Mouse (Mus musculus): Measurements from ENCODE around the gene Proca1. TPM values are rescaled to one million over a fixed set of nuclear protein-coding genes. Genes with fewer than 3 reads are reported as not detected.

Proca1 gene
- polyA plus RNA-seq, 1 experiment from 2014 or later = 0.18 TPM

GRCm38 (mm10) chr11:78159096-78159495 lies 34.1 kb upstream of the Proca1 start:
- ChIA-PET POLR2A (interaction anchor here (0.9 to 1.9 kb wide), 3 partner anchors 13 to 25 kb away, joined by 3 to 6 read pairs (median 5); no protein-coding TSS in a partner anchor), CTCF (interaction anchor here (1.0 to 1.8 kb wide), 6 partner anchors 12 to 36 kb away, joined by 3 to 8 read pairs (median 4); no protein-coding TSS in a partner anchor)
- no peaks in the 10 kb centered on the region for H3K27me3 ChIP-seq
- ATAC-seq = peak; percentile 32
- no peak for TF ChIP-seq CTCF (IDR thresholded peaks at IDR 0.05)
- no peak for DNase-seq (ENCODE audit: low read depth, low spot score)
- in situ Hi-C loops (cut with MboI; ENCODE audit: low pct_unique_long_range_greater_than_20kb) = loop anchor here (5.0 kb wide), 1 partner anchor 102 kb away; no protein-coding TSS in a partner anchor

DNA sequence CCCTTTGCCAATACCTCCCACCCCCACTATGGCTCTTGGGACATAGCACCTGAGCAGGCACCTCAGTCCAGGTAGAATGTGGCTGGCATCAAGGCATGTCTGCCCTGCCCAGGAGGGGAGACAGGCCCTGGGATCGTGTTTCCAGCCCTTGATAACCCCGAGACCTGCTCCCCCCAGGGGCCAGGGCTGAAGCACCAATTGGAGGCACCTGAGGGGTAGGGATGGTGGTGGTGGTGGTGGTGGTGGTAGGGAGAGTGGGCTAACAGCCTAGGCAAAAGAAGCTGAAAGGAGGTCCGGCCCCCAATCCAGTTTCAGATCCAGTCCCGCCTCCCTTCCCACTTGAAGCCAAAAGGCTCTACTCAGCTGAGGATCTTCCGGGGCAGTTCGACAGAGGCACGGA lies 33.6 kb upstream of the Proca1 start:
- in situ Hi-C loops (cut with MboI; ENCODE audit: low pct_unique_long_range_greater_than_20kb) = loop anchor here (5.0 kb wide), 1 partner anchor 102 kb away; no protein-coding TSS in a partner anchor
- no peak for ATAC-seq
- DNase-seq (ENCODE audit: low read depth, low spot score) = no peak
- POLR2A ChIA-PET = interaction anchor here (0.9 to 1.9 kb wide), 3 partner anchors 13 to 25 kb away, joined by 3 to 6 read pairs (median 3); partner anchors contain the start of genes Nek8 and Tlcd1
- no peak for TF ChIP-seq CTCF (IDR thresholded peaks at IDR 0.05)
- CTCF ChIA-PET = interaction anchor here (1.0 to 1.6 kb wide), 4 partner anchors 12 to 37 kb away, joined by 3 to 5 read pairs (median 3); no protein-coding TSS in a partner anchor
- H3K27me3 ChIP-seq = no peaks in the 10 kb centered on the region

DNA sequence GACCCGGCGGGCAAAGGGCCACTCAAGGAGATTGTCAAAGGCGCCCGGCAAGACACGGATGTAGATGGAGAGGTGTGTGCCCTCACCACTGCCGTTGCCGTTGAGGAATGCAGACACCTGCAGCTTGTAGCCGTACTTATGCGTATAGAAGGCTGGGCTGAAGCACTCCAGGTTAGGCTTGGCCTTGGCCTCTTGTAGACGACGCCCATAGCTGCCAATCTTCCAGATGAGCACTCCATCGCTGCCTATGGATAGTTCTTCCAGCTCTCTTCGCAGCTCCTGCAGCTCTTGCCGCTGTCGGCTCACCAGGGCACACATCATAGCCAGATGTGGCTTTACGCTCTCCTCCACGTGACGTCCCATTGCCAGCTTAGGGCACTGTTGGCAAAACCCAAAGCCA lies 33.0 kb upstream of the Proca1 start:
- DNase-seq (ENCODE audit: low read depth, low spot score) (no peak), ATAC-seq (no peak)
- no peaks in the 10 kb centered on the region for H3K27me3 ChIP-seq
- no peak for TF ChIP-seq CTCF (IDR thresholded peaks at IDR 0.05)
- in situ Hi-C loops (cut with MboI; ENCODE audit: low pct_unique_long_range_greater_than_20kb) = no loop called here
- POLR2A ChIA-PET = interaction anchor here (1.1 to 1.9 kb wide), 2 partner anchors 12 to 17 kb away, joined by 3 to 6 read pairs; partner anchors contain the start of genes Nek8 and Tlcd1
- CTCF ChIA-PET = interaction anchor here (1.2 kb wide), 1 partner anchor 18 kb away, joined by 3 read pairs; no protein-coding TSS in a partner anchor

- CTCF ChIA-PET = interaction anchor here (1.2 kb wide), 1 partner anchor 17 kb away, joined by 3 read pairs; no protein-coding TSS in a partner anchor
These were observed 32.5 kb upstream of the Proca1 start for GRCm38 (mm10) chr11:78160675-78161074.

DNA sequence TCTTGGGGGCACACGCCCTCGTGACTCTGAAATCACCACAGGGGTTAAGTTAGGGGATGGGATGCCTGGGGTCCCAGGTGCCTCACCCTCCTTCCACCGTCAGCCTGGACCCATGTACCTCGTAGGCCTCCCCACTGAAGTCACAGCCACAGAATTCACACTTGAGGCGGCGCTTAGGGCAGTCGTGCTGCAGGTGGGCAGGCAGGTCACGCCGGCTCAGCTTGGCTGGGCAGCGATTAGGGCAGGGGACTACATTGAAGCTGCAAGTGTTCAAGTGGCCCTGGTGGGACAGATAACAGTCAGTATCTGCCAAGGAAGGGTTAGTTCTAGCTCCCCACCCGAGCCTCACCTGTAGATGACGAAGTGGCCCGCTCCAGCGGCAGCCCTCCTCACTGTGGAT lies 32.0 kb upstream of the Proca1 start:
- ChIA-PET CTCF (interaction anchor here (1.1 kb wide), 1 partner anchor 17 kb away, joined by 3 read pairs; no protein-coding TSS in a partner anchor), POLR2A (interaction anchor here (0.7 kb wide), 1 partner anchor 103 kb away, joined by 3 read pairs; no protein-coding TSS in a partner anchor)
- H3K27me3 ChIP-seq = no peaks in the 10 kb centered on the region
- ATAC-seq (no peak), DNase-seq (ENCODE audit: low read depth, low spot score) (no peak)
- TF ChIP-seq CTCF (IDR thresholded peaks at IDR 0.05) = no peak
- in situ Hi-C loops (cut with MboI; ENCODE audit: low pct_unique_long_range_greater_than_20kb) = no loop called here

More at GRCm38 (mm10) chr11:78160675-78161074, 32.5 kb upstream of the Proca1 start:
- in situ Hi-C loops (cut with MboI; ENCODE audit: low pct_unique_long_range_greater_than_20kb) = no loop called here
- no peak for ATAC-seq
- no peaks in the 10 kb centered on the region for H3K27me3 ChIP-seq
- no peak for DNase-seq (ENCODE audit: low read depth, low spot score)
- POLR2A ChIA-PET = interaction anchor here (1.1 kb wide), 1 partner anchor 16 kb away, joined by 3 read pairs; the partner anchor contains the start of genes Nek8 and Tlcd1
- no peak for TF ChIP-seq CTCF (IDR thresholded peaks at IDR 0.05)

GRCm38 (mm10) chr11:78161968-78162367 lies 31.2 kb upstream of the Proca1 start:
- H3K27me3 ChIP-seq = no peaks in the 10 kb centered on the region
- in situ Hi-C loops (cut with MboI; ENCODE audit: low pct_unique_long_range_greater_than_20kb) = no loop called here
- no peak for DNase-seq (ENCODE audit: low read depth, low spot score)
- no peak for TF ChIP-seq CTCF (IDR thresholded peaks at IDR 0.05)
- ChIA-PET CTCF (interaction anchor here (1.1 kb wide), 1 partner anchor 16 kb away, joined by 3 read pairs; no protein-coding TSS in a partner anchor), POLR2A (interaction anchor here (0.7 to 4.8 kb wide), 2 partner anchors 14 to 104 kb away, joined by 3 to 50 read pairs; partner anchors contain the start of genes Nek8 and Tlcd1)
- no peak for ATAC-seq

DNA sequence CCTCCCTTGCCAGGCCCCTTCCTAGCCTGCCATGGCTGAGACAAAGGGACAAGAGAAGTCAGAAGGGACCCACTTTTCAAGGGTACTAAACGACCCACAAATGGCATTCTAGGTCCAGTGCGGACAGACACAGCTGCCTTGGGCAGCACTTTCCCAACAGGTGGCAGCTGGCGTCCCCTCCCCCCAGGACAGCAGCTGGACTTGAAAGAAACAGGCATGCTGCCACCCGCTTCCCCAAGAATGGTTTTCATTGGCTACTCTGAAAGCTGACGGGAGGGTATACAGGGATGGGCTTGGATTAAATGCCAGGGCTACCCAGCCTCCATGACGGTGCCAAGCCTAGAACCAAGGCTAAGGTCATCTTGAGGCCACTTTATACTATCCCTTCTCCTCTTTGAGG lies 30.7 kb upstream of the Proca1 start:
- ChIA-PET POLR2A (interaction anchor here (4.8 kb wide), 1 partner anchor 13 kb away, joined by 50 read pairs; the partner anchor contains the start of genes Nek8 and Tlcd1), CTCF (no interaction called here)
- no peak for TF ChIP-seq CTCF (IDR thresholded peaks at IDR 0.05)
- in situ Hi-C loops (cut with MboI; ENCODE audit: low pct_unique_long_range_greater_than_20kb) = no loop called here
- no peak for ATAC-seq
- no peaks in the 10 kb centered on the region for H3K27me3 ChIP-seq
- DNase-seq (ENCODE audit: low read depth, low spot score) = no peak

DNA sequence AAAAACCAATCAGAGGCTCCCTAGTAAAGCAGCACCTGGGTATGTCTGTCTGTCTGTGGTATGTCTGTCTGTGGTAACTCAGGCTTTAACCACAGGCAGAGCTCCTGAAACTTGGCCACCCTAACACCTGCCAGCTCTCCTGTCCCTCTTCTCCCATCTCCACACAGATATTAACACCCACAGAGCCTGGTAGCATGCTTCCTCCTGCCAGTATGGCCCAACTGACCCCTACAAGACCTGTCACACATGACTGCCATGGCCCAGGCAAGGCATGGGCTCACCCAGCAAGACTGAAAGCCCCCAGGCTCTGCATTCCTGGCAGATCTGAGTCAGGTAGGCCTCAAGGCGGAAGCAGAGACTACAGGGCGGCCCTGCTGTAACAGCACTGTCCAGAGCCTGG lies 30.1 kb upstream of the Proca1 start:
- in situ Hi-C loops (cut with MboI; ENCODE audit: low pct_unique_long_range_greater_than_20kb) = no loop called here
- POLR2A ChIA-PET = interaction anchor here (0.7 to 4.8 kb wide), 5 partner anchors 8 to 118 kb away, joined by 3 to 50 read pairs (median 3); partner anchors contain the start of genes Nek8 and Tlcd1
- DNase-seq (ENCODE audit: low read depth, low spot score) = no peak
- TF ChIP-seq CTCF (IDR thresholded peaks at IDR 0.05) = no peak
- CTCF ChIA-PET = interaction anchor here (2.0 kb wide), 1 partner anchor 13 kb away, joined by 9 read pairs; the partner anchor contains the start of genes Nek8 and Tlcd1
- H3K27me3 ChIP-seq = no peaks in the 10 kb centered on the region
- no peak for ATAC-seq

DNA sequence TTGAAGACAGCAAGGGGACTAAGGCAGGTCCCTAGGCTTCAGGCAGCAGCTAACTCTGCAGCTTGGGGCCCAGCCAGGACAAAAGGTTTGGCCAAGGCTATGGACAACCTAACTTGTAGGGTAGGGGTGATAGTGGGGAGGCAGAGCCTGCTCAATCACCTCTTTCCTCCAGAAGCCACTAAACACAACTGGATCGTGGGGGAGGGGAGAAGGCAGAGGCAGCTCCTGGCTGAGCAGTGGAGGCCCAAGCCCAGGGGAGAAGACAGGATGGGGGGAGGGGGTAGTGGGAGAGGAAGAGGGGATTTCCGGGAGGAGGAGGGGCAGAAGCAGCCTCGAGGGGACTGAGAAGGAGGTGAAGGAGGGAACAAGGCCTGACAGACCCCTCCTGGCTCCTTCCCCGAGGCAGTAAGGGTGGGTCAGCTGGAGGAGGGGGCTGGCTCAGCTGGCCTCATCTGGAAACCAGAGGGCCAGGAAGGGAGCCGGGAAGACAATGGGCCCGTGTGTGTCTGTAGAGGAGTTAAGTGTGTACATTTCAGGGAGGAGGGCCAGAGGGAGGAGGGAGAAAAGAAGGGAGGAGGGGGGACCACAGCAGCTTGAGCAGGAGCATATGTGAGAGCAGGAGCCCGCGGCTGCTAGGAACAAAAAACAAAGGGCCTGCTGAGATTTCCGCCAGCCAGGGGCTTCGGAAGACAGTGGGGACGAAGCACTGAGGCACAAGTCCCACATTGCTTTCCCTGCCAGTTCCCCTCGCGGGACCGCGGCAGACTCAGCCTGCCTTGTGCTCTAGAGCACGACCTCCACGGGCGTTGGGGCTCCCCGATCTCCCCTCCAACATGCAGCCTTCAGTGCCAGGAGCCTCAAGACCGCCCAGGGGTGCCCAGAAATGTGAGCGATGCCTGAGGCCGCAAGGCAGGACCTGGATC lies 29.2 kb upstream of the Proca1 start:
- TF ChIP-seq CTCF (IDR thresholded peaks at IDR 0.05) = no peak
- CTCF ChIA-PET = interaction anchor here (1.2 to 2.0 kb wide), 2 partner anchors 12 to 14 kb away, joined by 6 to 9 read pairs; partner anchors contain the start of genes Nek8 and Tlcd1
- in situ Hi-C loops (cut with MboI; ENCODE audit: low pct_unique_long_range_greater_than_20kb) = no loop called here
- DNase-seq (ENCODE audit: low read depth, low spot score) (no peak), ATAC-seq (no peak)
- POLR2A ChIA-PET = interaction anchor here (0.7 to 4.8 kb wide), 5 partner anchors 8 to 118 kb away, joined by 3 to 50 read pairs (median 3); partner anchors contain the start of genes Nek8 and Tlcd1
- no peaks in the 10 kb centered on the region for H3K27me3 ChIP-seq

DNA sequence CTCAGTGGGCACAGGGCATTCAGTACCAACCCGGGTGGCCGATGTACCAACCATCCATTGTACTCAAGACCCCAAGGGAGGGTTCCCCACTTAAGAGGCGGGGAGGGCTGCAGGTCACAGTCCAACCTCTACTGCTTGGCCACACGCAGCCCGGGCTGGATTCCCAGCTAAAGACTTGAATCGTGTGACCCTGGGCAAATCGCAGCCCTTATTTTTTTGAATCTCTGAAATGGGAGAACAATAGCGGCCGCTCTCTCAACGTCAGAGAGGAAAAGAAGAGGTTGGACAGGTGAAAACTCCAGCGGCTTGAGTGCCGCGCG lies 28.6 kb upstream of the Proca1 start:
- DNase-seq (ENCODE audit: low read depth, low spot score) (no peak), ATAC-seq (no peak)
- in situ Hi-C loops (cut with MboI; ENCODE audit: low pct_unique_long_range_greater_than_20kb) = no loop called here
- TF ChIP-seq CTCF (IDR thresholded peaks at IDR 0.05) = no peak
- ChIA-PET POLR2A (interaction anchor here (4.8 kb wide), 1 partner anchor 11 kb away, joined by 50 read pairs; the partner anchor contains the start of genes Nek8 and Tlcd1), CTCF (interaction anchor here (1.2 to 2.0 kb wide), 2 partner anchors 11 to 13 kb away, joined by 6 to 9 read pairs; partner anchors contain the start of genes Nek8 and Tlcd1)
- H3K27me3 ChIP-seq = no peaks in the 10 kb centered on the region
